Mouse (Mus musculus) hindbrain, embryonic 11.5 days (tissue): ENCODE data around the gene Sfxn3. TPM values are rescaled to one million over a fixed set of nuclear protein-coding genes. Genes with fewer than 3 reads are reported as not detected.

Experiments used
- ATAC-seq: fragments of 200-750 bp; cut with Nextera tagmentation; 2 replicates; pipeline ENCODE4 v1.8.0; 2017; ENCODE audit warnings: mild to moderate bottlenecking, moderate TSS enrichment, moderate library complexity; ENCODE audit not compliant: low FRiP score
- DNase-seq: peaks from one replicate; pipeline ENCODE4 v3.0.0-alpha.2; 2015; ENCODE audit warnings: low spot score
- H3K27ac ChIP-seq: fragments of 300-500 bp; sonication (generic); 2 replicates; pipeline ENCODE4 v1.5.1; 2014; ENCODE audit warnings: mild to moderate bottlenecking, low read depth, low read length
- H3K27me3 ChIP-seq: fragments of 300-500 bp; sonication (generic); 2 replicates; pipeline ENCODE4 v1.6.1; 2014; ENCODE audit warnings: mild to moderate bottlenecking, low read length, moderate library complexity, mixed read lengths; ENCODE audit not compliant: control insufficient read depth, insufficient read depth
- H3K36me3 ChIP-seq: fragments of 300-500 bp; sonication (generic); 2 replicates; pipeline ENCODE4 v1.6.1; 2014; ENCODE audit warnings: mild to moderate bottlenecking, low read length, moderate library complexity, mixed read lengths; ENCODE audit not compliant: control insufficient read depth, insufficient read depth
- H3K4me1 ChIP-seq: fragments of 300-500 bp; sonication (generic); replicated peaks from 2 replicates; pipeline ENCODE4 v1.6.1; 2014; ENCODE audit warnings: low read length, mixed read lengths; ENCODE audit not compliant: control insufficient read depth, insufficient read depth
- H3K4me2 ChIP-seq: fragments of 300-500 bp; sonication (generic); replicated peaks from 2 replicates; pipeline ENCODE4 v1.6.1; 2014; ENCODE audit warnings: mild to moderate bottlenecking, low read depth, low read length
- H3K4me3 ChIP-seq: fragments of 300-500 bp; sonication (generic); 2 replicates; pipeline ENCODE4 v1.5.1; 2014; ENCODE audit warnings: low read depth, low read length
- H3K9ac ChIP-seq: fragments of 300-500 bp; sonication (generic); 2 replicates; pipeline ENCODE4 v1.6.1; 2014; ENCODE audit warnings: low read depth, low read length
- H3K9me3 ChIP-seq: fragments of 300-500 bp; sonication (generic); 2 replicates; pipeline ENCODE4 v1.6.1; 2016; ENCODE audit warnings: low read length; ENCODE audit not compliant: control insufficient read depth
- WGBS: fragments of 180-500 bp; shearing (Covaris S2); extraction: QIAGEN DNeasy Blood & Tissue Kit; methylation state at CpG from one replicate; pipeline ENCODE4 v1.1.7; 2014; 5-methylcytosine and 5-hydroxymethylcytosine counted together
- polyA plus RNA-seq: library from polyadenylated mRNA; unstranded; fragments of >200 nt; fragmentation: Nextera tagmentation; extraction: Ambion mirVana; gene quantifications from 2 replicates; pipeline ENCODE4 v1.2.1, GENCODE M21; 2014

The Sfxn3 gene
- polyA plus RNA-seq, 1 experiment from 2014 or later: 23.8 TPM

DNA sequence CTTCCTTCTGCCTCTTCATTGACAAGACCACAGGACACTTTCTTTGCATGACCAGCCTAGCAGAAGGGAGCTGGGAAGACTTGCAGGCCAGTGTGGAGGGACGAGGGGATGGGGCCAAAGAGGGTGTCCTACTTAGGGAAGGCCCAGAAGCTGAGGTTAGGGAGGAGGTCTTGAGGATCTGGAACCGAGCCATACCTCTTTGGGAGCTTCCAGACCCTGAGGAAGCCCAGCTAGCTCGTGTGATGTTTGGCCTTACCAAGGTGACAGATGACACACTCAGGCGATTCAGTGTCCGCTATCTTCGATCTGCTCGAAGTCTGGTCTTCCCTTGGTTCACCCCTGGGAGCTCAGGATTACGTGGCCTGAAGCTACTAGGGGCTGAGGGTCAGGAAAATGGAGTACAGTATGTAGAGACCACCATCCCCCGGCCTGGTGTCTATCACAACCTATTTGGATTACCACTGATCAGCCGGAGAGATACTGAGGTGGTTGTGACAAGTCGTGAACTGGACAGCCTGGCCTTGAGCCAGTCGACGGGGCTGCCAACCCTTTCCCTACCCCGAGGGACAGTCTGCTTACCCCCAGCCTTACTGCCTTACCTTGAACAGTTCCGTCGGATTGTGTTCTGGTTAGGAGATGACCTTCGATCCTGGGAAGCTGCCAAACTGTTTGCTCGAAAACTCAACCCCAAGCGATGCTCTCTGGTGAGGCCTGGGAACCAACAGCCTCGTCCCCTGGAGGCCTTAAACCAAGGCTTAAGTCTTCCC is 39.7 kb upstream of the Sfxn3 start:
- Histone ChIP-seq H3K4me3 (peak overlapping the region; percentile 99; the same call in 1 of the 2 replicates), H3K9me3 (no peaks in the 10 kb centered on the region), H3K4me1 (peaks cover 4% of the 10 kb centered on the region; the same call in 1 of the 2 replicates), H3K27me3 (no peaks in the 10 kb centered on the region), H3K36me3 (peaks cover 6% of the 10 kb centered on the region; the same call in 1 of the 2 replicates), H3K9ac (peak overlapping the region; percentile 67; the same call in 1 of the 2 replicates), H3K27ac (no peak overlapping the region), H3K4me2 (peak overlapping the region; percentile 88)
- whole genome bisulfite sequencing: 91% methylated on average over 20 of the region's 20 CpGs
- DNase-seq (no peak), ATAC-seq (no peak)

DNA sequence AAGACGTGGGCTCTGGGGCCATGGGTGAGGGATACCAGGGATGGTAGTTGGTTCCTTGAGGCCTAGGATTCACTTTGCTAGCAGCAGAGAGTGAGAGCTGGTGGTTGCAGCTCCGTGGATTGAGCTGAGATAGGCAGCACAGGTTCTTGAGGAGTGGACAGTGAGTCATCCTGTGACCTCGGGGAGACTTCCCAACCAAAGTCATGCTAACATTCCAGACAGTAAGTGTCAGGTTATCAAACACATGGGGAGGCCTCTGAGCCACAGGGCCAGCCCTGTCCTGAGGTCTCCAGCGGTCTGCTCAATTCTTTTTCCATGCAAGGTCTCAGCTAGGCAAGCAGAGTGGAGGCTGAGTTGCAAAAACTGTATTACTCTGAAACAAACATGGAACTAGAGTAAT is 36.7 kb upstream of the Sfxn3 start:
- Histone ChIP-seq H3K9ac (no peak overlapping the region), H3K36me3 (peaks cover 6% of the 10 kb centered on the region; the same call in 1 of the 2 replicates), H3K4me3 (no peak overlapping the region), H3K4me1 (peaks cover 7% of the 10 kb centered on the region; the same call in 1 of the 2 replicates), H3K4me2 (no peak overlapping the region), H3K9me3 (no peaks in the 10 kb centered on the region), H3K27ac (no peak overlapping the region), H3K27me3 (no peaks in the 10 kb centered on the region)
- WGBS: 87% methylated on average over 4 of the region's 4 CpGs
- ATAC-seq (no peak), DNase-seq (no peak)

DNA sequence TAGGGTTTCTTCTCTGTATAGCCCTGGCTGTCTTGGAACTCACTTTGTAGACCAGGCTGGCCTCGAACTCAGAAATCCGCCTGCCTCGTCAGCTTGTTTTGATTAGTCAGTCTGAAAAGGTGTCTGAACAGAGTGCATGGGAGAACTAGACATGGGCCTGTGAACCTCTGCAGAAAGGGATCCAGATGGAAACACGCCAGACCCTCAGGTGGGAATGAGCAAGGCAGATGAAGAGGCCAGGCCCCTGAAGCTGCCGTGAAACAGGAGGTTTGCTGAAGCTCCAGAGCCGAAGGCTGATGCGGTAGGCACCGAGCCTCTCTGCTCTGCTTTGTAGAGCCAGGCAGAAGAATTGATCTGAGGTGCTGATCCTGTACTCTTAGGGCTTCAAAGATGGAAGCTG is 35.1 kb upstream of the Sfxn3 start:
- H3K36me3 ChIP-seq: peaks cover 6% of the 10 kb centered on the region; the same call in 1 of the 2 replicates
- ATAC-seq: no peak
- 87% methylated on average over 8 of the region's 8 CpGs for WGBS
- no peaks in the 10 kb centered on the region for H3K9me3 ChIP-seq
- no peaks in the 10 kb centered on the region for H3K27me3 ChIP-seq
- peaks cover 10% of the 10 kb centered on the region; the same call in 1 of the 2 replicates for H3K4me1 ChIP-seq
- no peak overlapping the region for H3K4me3 ChIP-seq
- H3K9ac ChIP-seq: 0 out of 2 replicates have a peak overlapping the region, but pooled peaks have one; percentile 36
- H3K27ac ChIP-seq: peak overlapping the region; percentile 59
- no peak for DNase-seq
- no peak overlapping the region for H3K4me2 ChIP-seq

DNA sequence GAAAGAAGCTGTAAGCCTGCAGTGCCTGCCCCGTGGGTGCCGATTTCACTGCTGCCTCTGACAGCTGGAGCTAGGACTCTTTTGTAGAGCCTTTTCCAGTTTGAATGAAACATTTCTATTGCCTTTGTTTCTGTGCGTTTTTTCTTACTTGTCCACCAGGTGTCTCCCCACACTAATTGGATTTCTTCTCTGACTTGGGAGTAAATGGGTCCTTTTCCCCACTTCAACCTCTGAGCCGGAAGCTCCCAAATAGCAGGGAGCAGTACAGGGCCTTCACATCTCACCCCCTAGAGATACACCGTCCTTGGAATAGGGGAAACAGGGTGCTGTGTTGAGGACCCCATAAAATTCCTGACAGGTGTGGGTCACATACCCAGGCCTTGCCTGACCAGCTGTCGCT is 34.7 kb upstream of the Sfxn3 start:
- peak; percentile 50 for DNase-seq
- no peak overlapping the region for H3K4me3 ChIP-seq
- H3K4me1 ChIP-seq: peaks cover 10% of the 10 kb centered on the region; the same call in 1 of the 2 replicates
- 0 out of 2 replicates have a peak overlapping the region, but pooled peaks have one; percentile 36 for H3K9ac ChIP-seq
- 46% methylated on average over 6 of the region's 6 CpGs for WGBS
- ATAC-seq: no peak
- no peaks in the 10 kb centered on the region for H3K27me3 ChIP-seq
- peak overlapping the region; percentile 59 for H3K27ac ChIP-seq
- H3K36me3 ChIP-seq: peaks cover 6% of the 10 kb centered on the region; the same call in 1 of the 2 replicates
- no peak overlapping the region for H3K4me2 ChIP-seq
- no peaks in the 10 kb centered on the region for H3K9me3 ChIP-seq

DNA sequence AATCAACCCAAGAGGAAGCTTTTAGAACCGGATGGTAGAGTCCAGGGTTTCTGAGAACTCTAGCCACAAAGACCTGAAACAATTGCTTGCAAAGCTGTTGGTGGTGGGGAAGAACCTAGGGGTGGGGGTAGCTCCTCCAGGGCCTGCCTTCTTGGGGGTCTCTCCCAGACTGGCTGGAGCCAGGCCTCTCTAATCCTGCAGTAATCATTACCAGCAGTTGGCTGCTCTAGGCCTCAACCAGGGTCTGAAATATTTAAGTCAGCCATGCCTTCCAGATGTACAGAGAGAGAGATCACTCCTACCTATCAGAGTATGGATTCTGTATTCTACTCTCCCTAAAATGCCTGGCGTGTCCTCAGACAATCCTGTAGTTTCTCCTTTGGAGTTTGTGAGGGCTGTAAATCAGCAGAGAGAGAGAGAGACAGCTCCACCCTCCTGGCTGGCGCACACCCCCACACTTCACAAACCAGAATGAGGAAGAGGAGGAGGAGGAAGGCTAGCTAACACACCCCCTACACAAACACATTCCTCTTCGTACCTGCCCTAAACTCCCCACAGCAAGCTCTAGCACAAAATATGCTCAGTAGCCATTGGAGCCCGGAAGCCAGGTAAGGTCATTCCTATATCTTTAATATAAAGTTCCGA is 33.6 kb upstream of the Sfxn3 start:
- 64% methylated on average over 6 of the region's 6 CpGs for WGBS
- H3K27ac ChIP-seq: no peak overlapping the region
- no peak overlapping the region for H3K4me2 ChIP-seq
- peaks cover 6% of the 10 kb centered on the region; the same call in 1 of the 2 replicates for H3K36me3 ChIP-seq
- DNase-seq (no peak), ATAC-seq (no peak)
- H3K4me1 ChIP-seq: peaks cover 10% of the 10 kb centered on the region; the same call in 1 of the 2 replicates
- no peaks in the 10 kb centered on the region for H3K27me3 ChIP-seq
- H3K4me3 ChIP-seq: no peak overlapping the region
- H3K9ac ChIP-seq: no peak overlapping the region
- H3K9me3 ChIP-seq: no peaks in the 10 kb centered on the region

DNA sequence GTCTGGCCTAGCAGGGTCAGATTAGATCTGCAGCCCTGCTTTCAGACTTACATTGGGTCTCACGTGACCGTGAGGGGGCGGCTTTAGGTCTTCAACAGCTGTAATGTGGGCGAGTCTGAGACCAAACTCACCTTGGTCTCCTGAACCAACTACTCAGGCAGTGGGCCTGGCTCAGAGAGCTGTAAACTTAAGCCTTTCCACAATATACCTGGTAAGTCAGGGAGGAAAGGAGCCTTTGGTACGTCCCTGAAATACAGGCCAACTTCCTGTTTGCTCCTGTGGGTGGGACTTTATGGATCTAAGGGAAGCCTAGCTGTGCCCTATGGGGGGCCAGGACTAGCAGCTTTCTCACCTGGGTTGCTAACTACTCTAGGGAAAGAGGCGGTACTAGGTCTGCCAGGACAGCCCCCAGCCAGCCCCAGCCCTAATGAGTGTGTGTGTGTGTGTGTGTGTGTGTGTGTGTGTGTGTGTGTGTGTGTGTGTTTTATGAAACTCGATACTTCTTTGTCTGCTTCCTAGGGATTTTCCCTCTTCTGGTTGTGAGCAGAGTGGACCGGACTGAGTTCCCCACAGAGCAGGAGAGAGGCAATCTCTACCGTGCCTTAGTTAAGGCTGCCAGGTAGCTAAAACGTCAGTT is 32.9 kb upstream of the Sfxn3 start, which contains the start of gene Lzts2:
Lzts2 (plus strand) TSS at position 80 of the 637 bp plus-strand sequence.
- no peak within 1 kb of the TSS for H3K27ac ChIP-seq
- no peaks in the 10 kb centered on the region for H3K9me3 ChIP-seq
- DNase-seq (peak; percentile 35), ATAC-seq (no peak)
- H3K9ac ChIP-seq: peak within 1 kb of the TSS; percentile 54; the same call in 1 of the 2 replicates
- H3K36me3 ChIP-seq: peaks cover 6% of the 10 kb centered on the region; the same call in 1 of the 2 replicates
- H3K4me1 ChIP-seq: peaks cover 10% of the 10 kb centered on the region
- 13% methylated on average over 10 of the region's 10 CpGs for WGBS
- peak within 1 kb of the TSS; percentile 71 for H3K4me2 ChIP-seq
- no peaks in the 10 kb centered on the region for H3K27me3 ChIP-seq
- H3K4me3 ChIP-seq: peak within 1 kb of the TSS; percentile 69

DNA sequence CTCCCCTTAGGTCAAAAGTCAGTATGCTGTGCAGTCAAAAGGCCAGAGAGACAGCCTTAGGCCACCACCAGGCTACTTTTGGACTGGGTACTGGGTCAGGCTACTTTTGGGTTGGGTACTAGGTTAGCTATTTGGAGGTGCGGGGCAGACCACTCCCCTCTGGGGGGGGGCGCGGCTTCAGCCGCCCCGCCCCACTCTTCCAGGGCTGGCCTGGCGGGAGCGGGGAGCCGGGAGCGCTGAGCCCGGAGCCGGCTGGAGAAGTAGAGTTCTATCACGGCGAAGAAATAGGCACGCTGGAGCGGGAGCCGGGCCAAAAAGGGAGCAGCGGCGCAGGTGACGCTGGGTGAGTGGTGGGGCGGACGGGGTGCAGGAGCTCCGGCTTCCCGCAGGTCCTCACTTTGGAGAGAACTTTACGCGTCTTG is 32.3 kb upstream of the Sfxn3 start:
- Histone ChIP-seq H3K27ac (no peak overlapping the region), H3K4me1 (peaks cover 10% of the 10 kb centered on the region), H3K27me3 (no peaks in the 10 kb centered on the region), H3K9me3 (no peaks in the 10 kb centered on the region), H3K36me3 (peaks cover 6% of the 10 kb centered on the region; the same call in 1 of the 2 replicates), H3K9ac (peak overlapping the region; percentile 54; the same call in 1 of the 2 replicates), H3K4me2 (peak overlapping the region; percentile 71), H3K4me3 (peak overlapping the region; percentile 69)
- under 1% methylated on average over 22 of the region's 25 CpGs for WGBS
- peak; percentile 58 for DNase-seq
- ATAC-seq: no peak

DNA sequence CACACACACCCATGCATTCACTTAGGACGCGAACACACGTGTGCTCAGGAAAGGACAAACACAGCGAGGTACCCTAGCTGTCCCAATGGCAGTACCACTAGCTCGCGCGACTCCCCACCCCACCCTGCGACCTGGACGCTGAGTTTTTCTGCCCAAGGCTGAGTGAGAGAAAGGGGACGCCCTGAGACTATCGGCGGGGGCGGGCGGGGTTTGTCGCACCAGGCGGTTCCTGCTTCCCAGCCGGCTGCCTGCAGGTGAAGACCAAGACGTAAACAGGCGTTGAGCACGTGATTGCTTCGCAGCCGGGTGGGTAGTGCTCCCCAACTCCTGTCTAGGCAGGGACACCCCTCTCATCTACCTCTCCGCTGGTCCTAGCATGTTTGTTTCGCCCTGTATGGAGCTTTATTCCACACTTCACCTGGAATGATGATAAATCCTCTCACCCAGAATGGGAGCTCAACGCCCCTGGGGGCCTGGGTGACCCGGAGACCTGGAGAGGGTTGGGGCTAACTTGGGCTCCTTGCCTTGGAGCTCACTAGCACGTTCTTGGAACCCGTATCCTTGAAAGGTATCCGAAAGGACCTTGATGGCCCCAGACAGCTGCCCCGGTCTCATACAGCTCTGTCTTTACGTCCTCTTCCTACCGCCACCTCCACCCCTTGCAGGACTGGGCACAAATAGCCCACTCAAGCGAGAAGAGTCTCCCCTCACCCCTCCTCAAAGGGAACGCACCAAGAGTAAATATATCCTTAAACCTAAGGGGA is 31.6 kb upstream of the Sfxn3 start:
- Histone ChIP-seq H3K27me3 (no peaks in the 10 kb centered on the region), H3K9me3 (no peaks in the 10 kb centered on the region), H3K27ac (peak overlapping the region; percentile 97), H3K4me3 (peak overlapping the region; percentile 69), H3K4me1 (peaks cover 10% of the 10 kb centered on the region), H3K4me2 (peak overlapping the region; percentile 71), H3K9ac (peak overlapping the region; percentile 54), H3K36me3 (peaks cover 2% of the 10 kb centered on the region; the same call in 1 of the 2 replicates)
- peak; percentile 36 for ATAC-seq
- DNase-seq: peak; percentile 56
- under 1% methylated on average over 32 of the region's 34 CpGs for WGBS
